Mouse (Mus musculus) embryonic facial prominence, embryonic 10.5 days (tissue): ENCODE data around the gene Ugt3a2. TPM values are rescaled to one million over a fixed set of nuclear protein-coding genes. Genes with fewer than 3 reads are reported as not detected.

Experiments used
- polyA plus RNA-seq: library from polyadenylated mRNA; unstranded; fragments of >200 nt; fragmentation: Nextera tagmentation; extraction: Ambion mirVana; gene quantifications from 2 replicates; pipeline ENCODE4 v1.2.1, GENCODE M21; 2016

Gene Ugt3a2
- polyA plus RNA-seq, 1 experiment from 2014 or later: not detected

Other genes with a start within 250 kb of the Ugt3a2 start
- gene Lmbrd2, start 195.0 kb upstream of the Ugt3a2 start, polyA plus RNA-seq: 1.9 and 2.6 TPM in 2 replicates
- gene Skp2, start 180.1 kb upstream of the Ugt3a2 start, polyA plus RNA-seq: 128 and 129 TPM in 2 replicates
- not detected in 2 replicates for gene Ugt3a1, start 58.7 kb upstream of the Ugt3a2 start, polyA plus RNA-seq
- 1.5 and 2.0 TPM in 2 replicates for gene Capsl, start 100.5 kb downstream of the Ugt3a2 start, polyA plus RNA-seq
- not detected in 2 replicates for gene Il7r, start 194.6 kb downstream of the Ugt3a2 start, polyA plus RNA-seq